Mouse (Mus musculus) stomach, embryonic 16.5 days (tissue): ENCODE data around the gene Ntn1. TPM values are rescaled to one million over a fixed set of nuclear protein-coding genes. Genes with fewer than 3 reads are reported as not detected.

Source experiments
- ATAC-seq: fragments of 200-750 bp; cut with Nextera tagmentation; 2 replicates; pipeline ENCODE4 v1.8.0; 2017; ENCODE audit warnings: moderate number of reproducible peaks, moderate TSS enrichment; ENCODE audit not compliant: insufficient read depth, low FRiP score
- H3K27ac ChIP-seq: fragments of 300-500 bp; sonication (generic); 2 replicates; pipeline ENCODE4 v1.5.1; 2014; ENCODE audit warnings: low read length
- H3K27me3 ChIP-seq: fragments of 300-500 bp; sonication (generic); 2 replicates; pipeline ENCODE4 v1.6.1; 2014; ENCODE audit warnings: low read length, control low read depth, mixed read lengths; ENCODE audit not compliant: control insufficient read depth, insufficient read depth
- H3K36me3 ChIP-seq: fragments of 300-500 bp; sonication (generic); 2 replicates; pipeline ENCODE4 v1.6.1; 2014; ENCODE audit warnings: low read length; ENCODE audit not compliant: control insufficient read depth, insufficient read depth
- H3K4me1 ChIP-seq: fragments of 300-500 bp; sonication (generic); 2 replicates; pipeline ENCODE4 v1.6.1; 2014; ENCODE audit warnings: low read length, control low read depth, mixed read lengths; ENCODE audit not compliant: control insufficient read depth, insufficient read depth
- H3K4me2 ChIP-seq: fragments of 300-500 bp; sonication (generic); 2 replicates; pipeline ENCODE4 v1.6.1; 2014; ENCODE audit warnings: low read depth, low read length, mixed read lengths
- H3K4me3 ChIP-seq: fragments of 300-500 bp; sonication (generic); replicated peaks from 2 replicates; pipeline ENCODE4 v1.5.1; 2014; ENCODE audit warnings: mild to moderate bottlenecking, low read length
- H3K9ac ChIP-seq: fragments of 300-500 bp; sonication (generic); 2 replicates; pipeline ENCODE4 v1.6.1; 2014; ENCODE audit warnings: low read length
- H3K9me3 ChIP-seq: fragments of 300-500 bp; sonication (generic); replicated peaks from 2 replicates; pipeline ENCODE4 v1.6.1; 2016; ENCODE audit warnings: low read length, control low read depth; ENCODE audit not compliant: control insufficient read depth
- WGBS: fragments of 180-500 bp; shearing (Covaris S2); extraction: QIAGEN DNeasy Blood & Tissue Kit; methylation state at CpG from one replicate; pipeline ENCODE4 v1.1.7; 2014; 5-methylcytosine and 5-hydroxymethylcytosine counted together
- polyA plus RNA-seq: library from polyadenylated mRNA; unstranded; fragments of >200 nt; fragmentation: Nextera tagmentation; extraction: Ambion mirVana; gene quantifications from 2 replicates; pipeline ENCODE4 v1.2.1, GENCODE M21; 2015

Gene Ntn1
- polyA plus RNA-seq, 1 experiment from 2014 or later, result 13.5 TPM

DNA sequence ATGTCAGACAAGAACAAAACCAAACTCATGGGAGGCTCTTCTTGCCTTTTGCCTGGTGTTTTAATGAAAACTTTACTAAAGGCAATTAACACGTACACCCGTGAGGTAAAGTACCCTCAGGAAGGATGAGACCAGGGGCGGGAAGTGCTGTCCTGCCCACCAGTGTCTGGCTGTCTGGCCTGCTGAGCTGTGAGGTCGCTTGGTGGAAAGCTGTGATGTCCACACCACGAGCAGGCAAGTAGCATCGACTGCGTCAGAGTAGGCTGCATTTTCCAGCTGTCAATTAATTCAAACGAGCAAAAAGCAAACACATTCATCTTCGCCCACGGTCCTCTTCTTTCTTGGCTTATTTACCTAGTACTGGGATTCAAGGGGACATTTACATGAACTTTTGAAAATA, 201.9 kb downstream of the Ntn1 start:
- no peaks in the 10 kb centered on the region for H3K36me3 ChIP-seq
- no peak overlapping the region for H3K9ac ChIP-seq
- no peak overlapping the region for H3K4me2 ChIP-seq
- 44% methylated on average over 10 of the region's 10 CpGs for WGBS
- no peaks in the 10 kb centered on the region for H3K9me3 ChIP-seq
- no peak overlapping the region; the same call in 1 of the 2 replicates for H3K27ac ChIP-seq
- H3K27me3 ChIP-seq, result no peaks in the 10 kb centered on the region
- ATAC-seq, result no peak
- H3K4me1 ChIP-seq, result peaks cover 52% of the 10 kb centered on the region
- H3K4me3 ChIP-seq, result no peak overlapping the region

DNA sequence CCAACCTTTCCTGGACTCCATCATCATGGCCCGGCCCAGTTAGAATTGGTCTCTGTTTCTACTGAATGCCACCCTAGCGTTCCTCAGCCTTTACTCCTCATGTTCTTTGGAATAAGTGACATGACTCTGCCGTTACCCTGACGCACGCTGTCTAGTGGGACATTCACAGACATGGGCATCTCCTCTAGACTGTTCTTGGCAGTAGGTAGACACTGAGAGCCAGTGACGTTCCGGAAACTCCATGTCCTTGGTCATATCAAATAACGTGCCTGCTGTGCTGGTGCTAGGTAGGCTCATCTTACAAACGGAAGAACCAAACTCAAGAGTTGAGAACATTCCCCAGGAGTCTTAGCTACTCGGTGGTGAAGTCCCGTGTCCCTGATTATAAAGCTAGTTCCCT, 203.2 kb downstream of the Ntn1 start:
- no peak overlapping the region for H3K27ac ChIP-seq
- H3K27me3 ChIP-seq, result no peaks in the 10 kb centered on the region
- H3K4me1 ChIP-seq, result peaks cover 50% of the 10 kb centered on the region
- 90% methylated on average over 11 of the region's 11 CpGs for WGBS
- no peak overlapping the region for H3K4me3 ChIP-seq
- no peak overlapping the region for H3K4me2 ChIP-seq
- H3K36me3 ChIP-seq, result no peaks in the 10 kb centered on the region
- no peak for ATAC-seq
- no peak overlapping the region for H3K9ac ChIP-seq
- H3K9me3 ChIP-seq, result no peaks in the 10 kb centered on the region

DNA sequence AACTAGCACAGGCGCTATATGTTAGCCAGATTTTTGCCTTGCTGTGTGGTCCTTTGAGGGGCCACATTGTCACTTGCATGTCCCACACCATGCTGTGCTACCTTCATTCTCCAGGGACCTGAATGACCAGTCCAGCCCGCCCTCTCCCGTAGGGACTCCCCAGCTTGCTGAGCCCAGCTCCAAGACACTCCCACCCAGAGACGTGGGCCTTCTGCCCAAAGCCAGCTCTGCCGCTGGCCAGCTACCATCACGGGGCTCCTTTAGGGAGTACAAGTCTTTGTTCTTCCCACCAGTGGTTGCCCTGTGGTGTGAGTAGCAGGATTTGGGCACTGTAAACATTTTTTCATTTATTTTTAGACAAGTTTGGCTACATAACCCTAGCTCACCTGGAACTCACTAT, 204.1 kb downstream of the Ntn1 start:
- Histone ChIP-seq H3K4me3 (no peak overlapping the region), H3K9me3 (no peaks in the 10 kb centered on the region), H3K36me3 (no peaks in the 10 kb centered on the region), H3K27ac (peak overlapping the region; percentile 55), H3K4me2 (no peak overlapping the region), H3K4me1 (peaks cover 44% of the 10 kb centered on the region), H3K9ac (no peak overlapping the region), H3K27me3 (no peaks in the 10 kb centered on the region)
- 42% methylated on average over 6 of the region's 6 CpGs for WGBS
- peak; percentile 39; the same call in 1 of the 2 replicates for ATAC-seq

GRCm38 (mm10) chr11:68195693-68196176, 204.9 kb downstream of the Ntn1 start:
- WGBS, result 64% methylated on average over 10 of the region's 10 CpGs
- no peaks in the 10 kb centered on the region for H3K27me3 ChIP-seq
- H3K27ac ChIP-seq, result peak overlapping the region; percentile 55
- no peak for ATAC-seq
- H3K36me3 ChIP-seq, result no peaks in the 10 kb centered on the region
- no peak overlapping the region for H3K4me3 ChIP-seq
- no peak overlapping the region for H3K4me2 ChIP-seq
- H3K4me1 ChIP-seq, result peaks cover 44% of the 10 kb centered on the region
- H3K9me3 ChIP-seq, result no peaks in the 10 kb centered on the region
- H3K9ac ChIP-seq, result peak overlapping the region; percentile 40; the same call in 1 of the 2 replicates

GRCm38 (mm10) chr11:68195168-68195567, 205.5 kb downstream of the Ntn1 start:
- peak overlapping the region; percentile 40; the same call in 1 of the 2 replicates for H3K9ac ChIP-seq
- H3K36me3 ChIP-seq, result no peaks in the 10 kb centered on the region
- WGBS, result 53% methylated on average over 6 of the region's 6 CpGs
- H3K27me3 ChIP-seq, result no peaks in the 10 kb centered on the region
- peaks cover 40% of the 10 kb centered on the region for H3K4me1 ChIP-seq
- peak overlapping the region; percentile 17 for H3K27ac ChIP-seq
- H3K4me3 ChIP-seq, result no peak overlapping the region
- no peak for ATAC-seq
- no peaks in the 10 kb centered on the region for H3K9me3 ChIP-seq
- no peak overlapping the region for H3K4me2 ChIP-seq

DNA sequence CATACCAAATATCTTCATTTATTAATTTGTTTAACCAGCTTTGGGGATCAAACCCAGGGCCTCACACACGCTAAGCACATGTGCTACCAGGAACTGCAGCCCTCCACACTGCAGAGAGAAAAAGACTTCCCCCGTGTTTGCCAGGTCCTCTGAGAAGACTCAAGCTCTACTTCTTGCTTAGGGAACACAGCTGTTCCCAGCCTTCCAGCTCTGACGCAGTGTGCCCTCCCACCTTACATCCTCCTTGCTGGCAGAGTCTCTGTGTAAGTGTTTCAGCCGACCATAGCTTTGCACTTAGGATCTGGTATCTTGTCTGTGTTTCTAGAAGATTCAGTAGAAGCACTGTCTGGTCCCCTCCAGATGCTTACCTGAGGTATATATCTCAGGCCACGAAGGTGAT, 209.8 kb downstream of the Ntn1 start:
- no peaks in the 10 kb centered on the region for H3K27me3 ChIP-seq
- 63% methylated on average over 5 of the region's 5 CpGs for WGBS
- H3K9ac ChIP-seq, result no peak overlapping the region
- H3K27ac ChIP-seq, result 0 out of 2 replicates have a peak overlapping the region, but pooled peaks have one; percentile 4
- no peak overlapping the region for H3K4me3 ChIP-seq
- ATAC-seq, result no peak
- H3K9me3 ChIP-seq, result no peaks in the 10 kb centered on the region
- H3K36me3 ChIP-seq, result no peaks in the 10 kb centered on the region
- peaks cover 35% of the 10 kb centered on the region for H3K4me1 ChIP-seq
- no peak overlapping the region for H3K4me2 ChIP-seq

DNA sequence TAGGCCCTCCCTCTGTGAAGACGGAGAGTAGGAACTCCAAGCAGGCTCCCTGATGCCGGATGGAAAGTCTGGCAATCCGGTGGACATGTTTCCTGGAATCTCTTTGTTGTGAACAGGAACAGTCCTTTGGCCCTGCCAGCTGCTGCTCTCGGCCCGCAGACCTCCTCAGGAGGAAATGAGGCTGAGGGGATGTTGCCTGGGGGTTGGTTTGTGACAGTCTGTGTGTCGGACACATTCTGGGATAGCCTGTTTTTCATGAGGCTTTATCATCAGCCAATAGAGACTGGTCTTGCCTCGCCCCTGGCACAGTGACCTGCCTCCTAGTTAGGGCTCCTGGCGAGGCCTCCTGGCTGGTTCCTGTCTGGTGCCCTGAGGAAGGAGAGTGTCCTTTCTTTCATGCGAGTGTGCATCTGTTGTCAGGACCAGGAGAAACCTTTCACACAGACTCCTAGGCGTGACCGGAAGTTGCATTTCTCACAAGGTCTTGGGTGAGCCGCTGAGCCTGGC, 211.9 kb downstream of the Ntn1 start:
- Histone ChIP-seq H3K4me2 (no peak overlapping the region), H3K27ac (peak overlapping the region; percentile 79), H3K4me3 (no peak overlapping the region), H3K4me1 (peaks cover 19% of the 10 kb centered on the region), H3K9ac (peak overlapping the region; percentile 20; the same call in 1 of the 2 replicates), H3K9me3 (no peaks in the 10 kb centered on the region), H3K36me3 (no peaks in the 10 kb centered on the region), H3K27me3 (no peaks in the 10 kb centered on the region)
- no peak for ATAC-seq
- WGBS, result 60% methylated on average over 12 of the region's 12 CpGs

- peak overlapping the region; percentile 79 for H3K27ac ChIP-seq
- 45% methylated on average over 8 of the region's 8 CpGs for WGBS
- ATAC-seq, result peak; percentile 59; the same call in 1 of the 2 replicates
These were observed 213.4 kb downstream of the Ntn1 start for GRCm38 (mm10) chr11:68187242-68187641.

GRCm38 (mm10) chr11:68185647-68186046, 215.0 kb downstream of the Ntn1 start:
- Histone ChIP-seq H3K27me3 (no peaks in the 10 kb centered on the region), H3K4me1 (peaks cover 19% of the 10 kb centered on the region), H3K4me2 (no peak overlapping the region), H3K4me3 (no peak overlapping the region), H3K36me3 (no peaks in the 10 kb centered on the region), H3K9me3 (no peaks in the 10 kb centered on the region), H3K27ac (no peak overlapping the region), H3K9ac (no peak overlapping the region)
- ATAC-seq, result no peak
- 92% methylated on average over 3 of the region's 3 CpGs for WGBS

More at GRCm38 (mm10) chr11:68187242-68187641, 213.4 kb downstream of the Ntn1 start:
- peaks cover 19% of the 10 kb centered on the region for H3K4me1 ChIP-seq
- no peak overlapping the region for H3K4me2 ChIP-seq
- H3K9me3 ChIP-seq, result no peaks in the 10 kb centered on the region
- H3K36me3 ChIP-seq, result no peaks in the 10 kb centered on the region
- H3K4me3 ChIP-seq, result no peak overlapping the region
- H3K27me3 ChIP-seq, result no peaks in the 10 kb centered on the region
- H3K9ac ChIP-seq, result no peak overlapping the region
